Mouse (Mus musculus) urinary bladder, postnatal 14 days (tissue): ENCODE data around the gene Ifi211.
A peak's percentile ranks its signal among the peaks of the same experiment; 100 is the strongest.
"Not testable (repeated sequence)": the region's sequence is repeated elsewhere in the genome, so short reads cannot be mapped to it uniquely, and the experiment has no call there.

Source experiments
- DNase-seq: peaks from one replicate; pipeline ENCODE4 v3.0.0; 2021; ENCODE audit warnings: low spot score

The Ifi211 gene

DNA sequence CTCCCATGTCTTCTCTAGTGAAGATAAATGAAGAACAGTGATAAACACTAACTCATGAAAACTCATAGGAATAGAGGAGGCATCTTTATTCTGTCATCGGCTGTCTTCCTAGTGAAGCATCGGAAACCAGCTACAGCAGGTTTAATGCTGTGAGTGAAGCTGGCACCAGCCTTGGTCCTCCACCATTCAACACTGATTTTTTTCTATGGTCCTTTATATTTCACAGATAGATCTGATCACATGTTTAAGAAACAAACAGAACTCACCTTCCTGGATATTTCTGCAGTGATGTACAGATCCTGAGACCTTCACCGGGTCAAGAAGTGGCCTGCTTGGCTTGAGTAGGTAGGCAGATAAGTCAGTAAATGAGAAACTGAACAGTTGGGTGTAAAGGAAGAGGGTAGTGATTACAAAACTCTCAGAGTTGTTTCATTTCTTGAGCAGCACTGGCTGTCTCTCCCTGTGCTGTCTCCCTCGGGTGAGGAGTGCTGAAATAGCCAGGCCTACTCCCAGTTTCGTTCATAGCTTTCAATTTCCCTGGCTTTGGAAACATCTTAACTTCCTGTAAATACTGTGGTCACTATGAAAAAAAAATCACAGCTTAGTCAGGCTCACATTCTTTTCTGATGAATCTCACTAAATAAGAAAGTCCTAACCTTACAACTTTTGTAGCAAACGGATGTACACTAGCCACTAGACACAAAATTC is at the start of gene Ifi211:
Gene Ifi211, minus strand, starts transcription at position 499 of the 708 bp plus-strand sequence.
- peak; percentile 17 for DNase-seq

DNA sequence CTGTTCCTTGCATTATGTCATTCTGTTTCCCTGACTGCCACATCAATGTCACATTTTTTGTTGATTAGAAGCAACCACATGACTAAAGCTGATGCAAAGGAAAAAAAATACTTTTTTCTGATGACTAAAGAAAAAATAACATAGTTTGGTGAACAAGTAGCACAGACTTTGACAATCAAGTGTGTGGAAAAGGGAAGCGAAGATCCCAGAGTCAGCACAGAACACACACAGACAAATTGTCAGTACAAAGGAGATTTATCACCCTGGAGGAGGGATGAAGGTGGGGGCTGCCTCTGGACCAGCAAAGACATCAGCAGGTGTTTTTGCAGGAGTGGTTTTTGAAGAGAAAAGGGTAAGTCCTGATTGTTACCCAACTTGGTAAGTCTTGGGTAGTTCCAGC is 48.6 kb upstream of the Ifi211 start:
- not testable (repeated sequence) for DNase-seq

DNA sequence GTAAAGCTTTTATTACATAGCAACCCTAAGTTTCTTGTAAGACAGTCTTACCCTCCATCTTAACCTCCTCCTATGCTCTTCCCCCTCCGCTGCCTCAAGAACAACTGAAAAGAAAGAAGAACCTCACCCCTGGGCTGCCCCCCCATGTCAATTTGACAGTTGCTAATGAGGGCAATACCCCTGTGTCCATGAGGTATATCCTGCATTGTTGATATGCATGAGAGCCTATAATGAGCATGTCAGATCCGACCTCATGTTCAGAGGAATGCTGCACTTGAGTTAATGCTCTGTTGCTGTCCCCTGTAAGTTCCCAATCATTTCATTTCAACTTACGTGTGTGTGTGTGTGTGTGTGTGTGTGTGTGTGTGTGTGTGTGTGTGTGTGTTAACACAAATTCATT is 47.2 kb upstream of the Ifi211 start:
- not testable (repeated sequence) for DNase-seq

DNA sequence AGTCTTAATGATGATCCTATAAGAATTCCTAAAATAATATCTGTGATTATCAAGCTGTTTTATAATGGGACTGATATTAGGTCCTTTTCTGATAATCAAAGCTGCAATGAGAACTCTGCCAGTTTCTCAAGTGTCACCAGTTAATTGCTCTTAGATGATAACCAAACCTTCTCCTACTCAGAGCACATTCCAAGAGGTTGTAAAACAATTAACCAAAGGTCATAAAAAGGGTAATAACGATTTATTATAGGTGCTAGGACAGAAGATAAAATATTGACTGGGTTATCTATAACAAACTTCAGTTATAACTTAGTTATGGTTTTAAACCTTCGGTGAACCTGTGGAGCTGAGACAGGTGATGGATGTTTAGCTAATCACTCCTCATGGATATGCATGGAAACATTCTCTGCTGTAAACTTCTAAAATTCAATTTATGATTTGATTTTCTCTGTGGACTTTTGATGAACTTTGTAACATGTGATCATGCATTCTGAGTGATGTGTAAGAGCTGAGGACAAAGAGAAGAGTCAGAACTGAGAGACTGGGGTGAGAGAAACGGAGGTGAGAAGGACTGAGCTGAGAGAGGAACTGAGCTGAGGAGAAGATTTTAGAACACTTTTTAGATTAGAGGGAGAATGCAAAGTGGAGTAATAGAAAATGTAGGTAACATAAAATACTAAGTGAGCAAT is 43.1 kb upstream of the Ifi211 start:
- DNase-seq = not testable (repeated sequence)

DNA sequence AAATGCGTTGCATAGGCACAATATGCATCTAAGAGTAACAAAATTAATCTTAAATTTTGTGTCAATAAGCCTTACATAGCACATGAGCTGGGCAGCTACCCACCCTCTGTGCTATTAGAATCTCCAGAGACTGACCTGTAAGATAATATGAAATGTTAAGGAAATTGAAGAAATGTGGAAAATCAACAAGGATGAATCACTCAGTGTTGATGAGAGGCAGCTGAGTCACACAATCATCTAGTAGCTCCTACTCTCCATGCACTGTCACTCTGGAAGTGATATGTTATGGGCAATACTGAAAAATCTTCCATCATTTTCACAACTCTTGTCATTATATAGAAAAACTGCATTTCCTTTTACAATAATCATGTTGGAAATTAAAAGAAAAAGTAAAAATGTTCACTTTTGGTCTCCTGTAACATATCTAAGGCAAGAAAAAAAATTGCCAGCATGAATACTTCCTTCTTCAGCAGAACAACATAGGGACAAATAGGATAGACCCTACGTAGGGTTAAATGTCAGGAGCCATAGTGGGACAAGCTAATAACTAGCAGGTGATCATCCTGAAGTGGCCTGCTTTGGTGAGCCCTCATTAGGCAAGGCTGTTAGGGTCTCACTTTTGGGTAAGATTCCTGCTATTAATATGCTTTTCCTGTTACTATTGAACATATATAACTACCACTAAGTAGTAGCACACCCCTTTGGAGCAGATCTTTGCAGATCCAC is 42.4 kb upstream of the Ifi211 start:
- DNase-seq = no peak

DNA sequence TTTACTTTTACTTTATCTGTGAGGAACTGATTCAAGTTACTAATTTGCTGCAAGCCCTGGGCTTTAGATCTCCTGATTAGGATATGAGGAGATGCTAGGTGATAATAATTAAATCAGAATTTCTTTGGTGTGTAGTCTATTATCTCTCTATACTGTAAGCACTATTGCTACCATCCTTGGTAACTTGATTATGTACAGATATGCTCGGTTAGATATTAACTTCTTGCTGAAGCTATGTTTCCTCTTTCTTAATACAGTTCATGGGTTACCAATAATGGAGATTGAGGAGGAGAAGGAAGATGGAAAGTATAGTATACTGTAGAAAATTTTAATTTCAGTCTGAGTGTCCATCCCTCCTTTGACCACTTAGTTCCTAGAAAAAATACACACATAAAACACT is 40.7 kb upstream of the Ifi211 start:
- DNase-seq = no peak

DNA sequence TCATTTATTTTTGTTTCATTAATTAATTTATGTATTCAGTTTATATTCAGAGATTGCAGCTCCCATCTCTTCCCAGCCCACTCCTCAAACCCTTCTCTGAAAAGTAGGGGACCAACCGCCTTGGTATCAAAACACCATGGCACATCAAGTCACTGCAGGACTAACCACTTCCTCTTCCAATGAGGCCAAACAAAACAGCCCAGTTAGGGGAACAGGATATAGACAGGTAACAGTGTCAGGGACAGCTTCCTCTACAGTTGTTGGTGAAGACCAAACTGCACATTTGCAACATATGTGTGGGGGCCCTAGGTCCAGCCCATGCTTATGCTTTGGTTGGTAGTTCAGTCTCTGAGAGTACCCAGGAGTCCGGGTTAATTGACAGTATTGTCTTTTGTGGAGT is 36.2 kb upstream of the Ifi211 start:
- not testable (repeated sequence) for DNase-seq

DNA sequence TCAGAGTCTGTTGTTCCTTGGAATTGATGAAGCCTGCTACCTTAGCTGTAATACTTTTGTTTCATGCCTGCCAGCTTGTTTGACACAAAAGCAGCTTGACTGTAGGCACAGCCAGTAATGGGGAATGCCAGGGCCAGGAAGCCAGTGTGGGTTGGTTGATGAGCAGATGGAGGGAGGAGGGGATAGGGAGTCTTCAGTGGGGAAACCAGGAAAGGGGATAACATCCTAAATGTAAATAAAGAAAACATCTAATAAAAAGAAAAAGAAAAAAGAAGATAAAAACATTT is 29.9 kb upstream of the Ifi211 start:
- DNase-seq = not testable (repeated sequence)

DNA sequence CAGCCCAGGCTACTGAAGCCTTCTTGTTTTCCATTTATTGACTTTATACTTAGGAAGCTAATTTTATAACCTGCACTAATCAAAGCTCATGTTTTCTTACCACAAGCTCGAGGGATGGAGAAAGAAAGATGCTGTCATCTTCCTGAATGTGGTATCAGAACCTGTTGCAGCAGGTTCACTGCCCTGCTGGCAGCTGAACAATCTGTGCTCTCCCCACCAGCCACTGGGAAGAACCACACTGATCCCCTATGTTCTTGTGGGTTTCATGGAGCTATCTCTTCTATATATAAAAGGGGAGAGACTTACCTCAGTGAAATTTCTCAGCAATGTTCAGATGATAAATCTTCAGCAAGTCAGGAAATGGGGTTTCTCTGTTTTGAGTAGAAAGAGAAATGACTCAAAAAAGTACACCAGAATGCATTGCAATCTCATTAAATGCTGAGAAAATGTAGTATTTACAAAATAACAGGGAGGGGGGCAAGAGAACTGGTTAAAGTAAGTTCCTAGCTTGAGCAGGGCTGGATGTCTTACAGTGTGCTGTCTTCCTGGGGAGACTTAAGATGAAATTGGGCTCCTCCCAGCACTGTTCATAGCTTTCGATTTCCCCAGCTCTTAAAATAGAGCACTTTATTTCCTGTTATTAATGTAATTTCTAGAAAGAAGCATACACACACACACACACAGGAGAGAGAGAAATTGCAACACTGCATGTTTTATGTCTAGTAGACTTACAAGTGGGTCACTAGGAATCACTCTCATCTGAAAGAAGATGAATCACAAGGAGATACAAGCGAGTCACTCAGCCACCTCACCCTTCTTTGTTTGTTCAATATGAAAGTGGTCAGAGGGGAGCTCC is 29.3 kb upstream of the Ifi211 start, which contains the start of the genes Mndal and Ifi203:
Gene Mndal, minus strand, starts transcription at position 568 of the 856 bp plus-strand sequence.
Gene Ifi203, minus strand, starts transcription at position 749 of the 856 bp plus-strand sequence.
- not testable (repeated sequence) for DNase-seq

DNA sequence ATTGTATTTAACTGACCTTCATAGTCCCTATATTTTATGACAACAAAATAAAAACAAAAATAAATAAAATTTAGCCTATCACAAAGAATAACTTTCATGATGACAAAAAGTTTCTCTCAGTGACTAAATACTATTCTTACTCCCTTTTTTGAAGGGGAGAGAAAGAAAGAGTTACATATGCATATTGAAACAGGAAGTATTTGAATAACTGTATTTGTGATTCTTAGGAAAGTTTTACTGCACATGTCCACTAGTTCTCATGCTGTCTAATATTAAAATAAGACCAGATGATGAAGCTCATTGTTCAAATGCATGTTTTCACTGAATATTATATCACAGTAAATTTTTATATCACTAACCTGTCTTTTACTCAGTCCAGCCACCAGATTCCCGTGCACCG is 28.7 kb upstream of the Ifi211 start:
- DNase-seq = not testable (repeated sequence)

DNA sequence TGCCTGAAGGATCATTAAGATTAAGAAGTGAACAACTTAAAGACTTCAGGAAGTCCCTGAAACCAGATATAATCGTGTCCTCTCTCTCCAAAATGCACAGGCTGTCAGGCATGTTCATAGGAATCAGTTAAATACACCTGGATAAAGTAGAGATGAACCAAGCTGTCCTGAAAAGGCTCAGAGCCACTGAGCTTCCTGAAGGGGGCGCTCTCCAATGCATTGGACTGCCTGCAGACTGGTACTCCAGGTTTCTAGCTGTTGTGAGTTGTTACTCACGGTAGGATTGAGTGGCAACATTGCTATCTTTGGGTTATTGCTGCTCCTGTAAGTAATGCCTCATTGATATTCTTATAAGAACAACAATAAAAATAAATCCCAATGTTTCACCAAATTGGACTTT is 6.4 kb upstream of the Ifi211 start:
- not testable (repeated sequence) for DNase-seq

DNA sequence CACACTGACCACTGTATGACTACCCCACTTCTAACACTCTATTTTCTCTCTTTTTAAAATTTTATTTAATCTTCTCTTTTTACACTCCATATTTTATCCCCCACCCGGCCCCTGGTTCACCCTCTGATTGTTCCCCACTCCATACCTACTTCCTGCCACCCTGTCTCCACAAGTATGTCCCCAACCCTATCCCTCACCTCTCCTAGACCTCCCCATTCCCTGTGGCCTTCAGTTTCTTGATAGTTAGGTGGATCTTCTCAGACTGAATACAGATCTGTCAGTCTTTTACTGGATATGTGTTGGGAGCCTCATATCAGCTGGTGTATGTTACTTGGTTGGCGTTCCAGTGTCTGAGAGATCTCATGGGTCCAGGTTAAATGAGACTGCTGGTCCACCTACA is 1.7 kb upstream of the Ifi211 start:
- no peak for DNase-seq

DNA sequence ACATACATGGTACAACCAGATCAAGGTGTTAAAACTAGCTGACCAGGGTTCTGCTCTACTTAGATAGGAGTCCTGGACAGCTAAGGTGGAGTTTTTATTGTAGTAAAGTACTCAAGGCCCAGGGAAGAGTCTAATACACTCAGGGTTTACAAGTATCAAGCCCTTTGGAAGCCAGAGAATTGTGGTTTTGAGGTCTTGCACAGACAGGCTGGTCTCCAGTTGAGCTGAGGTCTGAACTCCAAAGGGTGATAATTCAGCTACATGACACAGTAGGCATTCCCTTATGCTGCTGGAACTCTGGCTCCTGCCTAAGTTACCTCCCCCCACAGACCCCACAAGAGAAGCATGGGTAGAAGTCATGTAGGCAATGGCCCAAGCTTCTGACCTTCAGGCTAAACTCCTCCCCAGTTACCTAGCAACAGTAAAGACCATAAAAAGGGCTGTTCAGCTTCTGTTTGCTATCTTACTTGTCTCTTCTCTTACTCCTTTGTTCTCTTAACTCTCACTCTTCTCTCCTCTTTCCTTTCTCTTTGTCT is 478 bp upstream of the Ifi211 start:
- DNase-seq = not testable (repeated sequence)

DNA sequence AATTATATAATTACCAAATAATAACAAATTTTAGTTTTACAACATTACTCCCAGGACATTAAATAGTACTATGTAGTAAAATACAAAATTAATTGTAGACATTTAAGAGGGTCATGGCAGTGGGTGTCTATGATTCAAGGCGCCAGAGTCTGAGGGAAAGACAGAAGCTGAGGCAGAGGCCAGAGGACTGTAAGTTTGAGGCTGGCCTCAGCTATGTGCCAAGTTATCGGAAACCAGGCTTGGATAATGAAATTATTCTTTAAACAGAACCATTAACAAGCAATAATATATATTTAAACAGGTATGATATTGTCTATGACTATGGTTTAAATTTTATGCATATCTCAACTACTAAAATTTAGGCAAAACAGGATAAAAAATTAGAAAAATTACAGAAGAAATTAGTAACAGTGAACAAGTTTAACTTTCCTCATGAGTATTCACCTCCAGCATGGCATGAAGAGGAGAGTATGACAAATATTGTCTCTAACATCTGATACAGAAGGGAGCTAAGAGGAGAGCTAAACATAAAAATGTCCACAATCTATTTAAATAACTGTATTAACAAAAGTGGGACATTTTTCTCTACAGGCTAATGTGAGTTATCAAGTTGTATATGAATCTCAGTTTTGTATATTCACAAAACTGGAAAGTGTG is 910 bp downstream of the Ifi211 start:
- DNase-seq = no peak

DNA sequence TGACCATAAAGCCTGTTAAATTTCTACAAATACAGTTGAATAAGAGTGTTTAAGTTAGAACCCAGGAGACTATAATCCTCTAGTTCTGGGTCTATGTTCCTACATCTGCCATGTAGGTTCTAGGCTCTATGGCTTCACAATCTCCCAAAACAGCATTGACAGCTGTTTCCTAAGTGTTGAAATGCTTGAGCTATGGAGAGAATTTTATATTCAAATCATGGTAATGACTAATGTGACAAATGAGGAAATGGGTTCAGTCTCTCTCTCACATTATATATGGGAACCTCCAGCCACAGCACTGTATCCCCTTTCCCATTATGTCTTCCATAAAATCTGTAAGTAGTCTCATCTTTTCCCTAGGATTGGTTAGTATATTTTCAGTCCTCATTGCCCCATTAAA is 4.5 kb downstream of the Ifi211 start:
- DNase-seq = not testable (repeated sequence)

DNA sequence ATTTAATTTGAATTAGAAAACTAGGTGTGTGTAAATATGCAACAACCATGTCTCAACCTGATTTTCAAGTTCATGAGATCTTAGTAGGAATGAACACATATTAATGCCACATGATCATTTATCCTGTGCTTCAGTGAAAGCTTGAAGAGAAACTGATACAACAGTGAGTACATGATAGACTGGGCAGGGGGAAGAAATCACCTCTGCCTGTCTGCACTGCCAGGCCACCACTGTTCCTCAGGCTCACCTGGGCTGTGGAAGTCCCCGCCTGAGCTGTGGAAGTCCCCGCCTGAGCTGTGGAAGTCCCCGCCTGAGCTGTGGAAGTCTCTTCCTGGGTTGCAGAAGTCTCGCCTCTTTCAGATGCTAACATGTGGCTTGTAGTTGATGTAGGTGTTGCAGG is 7.0 kb downstream of the Ifi211 start:
- not testable (repeated sequence) for DNase-seq

DNA sequence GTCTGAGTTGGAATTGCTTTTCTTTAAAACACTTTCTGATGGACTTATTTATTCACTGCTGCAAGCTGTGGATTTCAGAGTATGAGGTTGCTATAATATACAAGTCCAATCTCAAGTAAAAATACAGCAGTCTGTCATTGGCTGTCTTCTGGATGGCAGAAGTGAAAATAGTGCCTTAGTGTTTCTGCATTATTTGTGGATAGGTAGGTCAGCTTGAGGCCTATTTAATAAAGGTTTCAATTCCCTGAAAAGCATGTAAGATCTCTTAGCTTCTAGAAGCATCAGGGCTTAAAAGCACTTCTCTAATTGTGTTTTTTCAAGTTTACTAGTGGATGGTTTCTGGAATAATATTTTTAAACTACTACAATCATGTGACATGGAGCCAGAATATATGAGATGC is 23.1 kb downstream of the Ifi211 start:
- DNase-seq = not testable (repeated sequence)

DNA sequence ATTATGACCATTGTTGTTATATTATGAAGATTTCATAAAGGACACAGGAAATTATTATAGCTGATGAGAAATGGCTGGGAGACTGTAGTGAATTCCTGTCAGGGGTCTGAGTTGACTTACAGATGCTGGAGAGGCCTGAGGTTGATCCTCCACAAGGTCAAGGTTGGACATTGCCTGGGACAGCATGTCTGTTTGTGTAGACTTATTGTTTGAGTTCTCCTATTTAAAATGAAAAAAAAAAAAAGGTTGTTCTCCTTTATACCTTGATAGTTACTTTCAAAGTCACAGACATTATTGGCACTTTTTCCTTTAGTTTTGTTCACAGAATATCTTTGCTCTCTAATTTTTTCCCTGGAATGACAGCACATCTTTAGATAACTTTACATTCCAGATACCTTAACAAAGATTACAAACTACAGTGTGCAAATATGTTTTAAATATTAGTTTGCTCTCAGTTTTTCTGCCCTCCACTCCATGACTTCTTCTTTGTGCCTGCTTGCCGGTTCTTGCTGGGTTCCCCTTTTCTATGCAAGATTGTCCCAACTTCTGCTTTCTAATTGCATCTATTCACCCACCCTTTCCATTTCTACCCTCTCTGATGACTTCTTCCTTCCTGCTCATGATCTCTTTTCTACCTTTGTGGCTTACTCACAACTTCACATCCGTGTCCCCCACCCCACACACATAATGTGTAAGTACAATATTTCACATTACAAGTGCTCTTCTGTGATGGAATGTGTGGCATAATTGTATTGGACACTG is 25.6 kb downstream of the Ifi211 start:
- DNase-seq = not testable (repeated sequence)

DNA sequence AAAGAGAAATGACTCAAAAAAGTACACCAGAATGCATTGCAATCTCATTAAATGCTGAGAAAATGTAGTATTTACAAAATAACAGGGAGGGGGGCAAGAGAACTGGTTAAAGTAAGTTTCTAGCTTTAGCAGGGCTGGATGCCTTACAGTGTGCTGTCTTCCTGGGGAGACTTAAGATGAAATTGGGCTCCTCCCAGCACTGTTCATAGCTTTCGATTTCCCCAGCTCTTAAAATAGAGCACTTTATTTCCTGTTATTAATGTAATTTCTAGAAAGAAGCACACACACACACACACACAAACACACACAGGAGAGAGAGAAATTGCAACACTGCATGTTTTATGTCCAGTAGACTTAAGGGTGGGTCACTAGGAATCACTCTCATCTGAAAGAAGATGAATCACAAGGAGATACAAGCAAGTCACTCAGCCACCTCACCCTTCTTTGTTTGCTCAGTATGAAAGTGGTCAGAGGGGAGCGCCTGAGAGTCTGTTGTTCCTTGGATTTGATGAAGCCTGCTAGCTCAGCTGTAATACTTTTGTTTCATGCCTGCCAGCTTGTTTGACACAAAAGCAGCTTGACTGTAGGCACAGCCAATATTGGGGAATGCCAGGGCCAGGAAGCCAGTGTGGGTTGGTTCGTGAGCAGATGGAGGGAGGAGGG is 32.7 kb downstream of the Ifi211 start:
- DNase-seq = not testable (repeated sequence)
